Mouse (Mus musculus): ENCODE results near the gene 4930523C07Rik. TPM values are rescaled to one million over a fixed set of nuclear protein-coding genes. Genes with fewer than 3 reads are reported as not detected.

Gene 4930523C07Rik
- total RNA-seq (2017), result 23.5 and 34.6 TPM in 2 replicates

DNA sequence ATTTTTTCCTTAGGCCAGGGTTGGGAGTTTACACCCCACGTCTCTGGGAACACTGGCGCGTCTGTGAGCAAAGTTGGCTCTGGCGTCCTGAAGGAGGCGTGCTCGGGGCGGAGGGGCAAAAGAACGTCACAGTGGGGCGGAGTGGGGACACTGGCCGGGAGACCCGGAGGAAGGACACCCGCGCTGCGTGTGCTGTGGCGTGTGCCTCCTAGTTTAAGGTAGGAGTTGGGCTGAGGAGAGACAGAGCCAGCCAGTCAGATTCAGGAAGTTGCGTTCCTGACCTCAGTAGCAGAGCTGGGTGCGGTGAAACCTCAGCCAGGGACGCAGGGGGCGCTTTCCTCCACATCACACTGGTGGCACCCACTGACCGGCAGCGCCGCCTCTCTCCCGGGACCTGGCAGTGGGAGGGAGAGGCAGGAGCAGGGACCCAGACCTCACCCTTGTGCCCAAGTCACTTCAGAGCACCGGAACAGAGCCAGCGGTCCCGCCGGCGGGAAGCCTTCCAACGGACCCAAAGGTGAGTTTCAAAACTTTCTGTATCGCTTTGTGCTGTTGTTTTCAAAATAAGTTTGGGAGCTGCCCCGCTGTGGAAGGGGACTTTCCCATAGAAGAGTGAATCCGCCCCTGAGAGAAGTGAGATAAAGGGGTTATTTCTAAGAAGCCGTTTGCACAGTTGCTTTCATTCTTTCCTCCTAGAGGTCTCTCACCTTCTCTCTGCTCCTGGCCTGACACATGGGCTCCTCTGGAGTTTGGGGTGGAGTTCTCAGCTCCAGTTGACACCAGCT lies at the start of gene 4930523C07Rik:
TSS of gene 4930523C07Rik (plus strand) at position 146 of the 785 bp plus-strand sequence.
- peak; percentile 91 to 93 for ATAC-seq (replicated peaks in 1 of 2; ENCODE audit: insufficient read depth in 1 of 2, low FRiP score in 2 of 2, low TSS enrichment in 1 of 2, low read depth in 1 of 2, poor library complexity in 2 of 2, severe bottlenecking in 2 of 2)

GRCm38 (mm10) chr1:159997329-159997728 lies 46.9 kb upstream of the 4930523C07Rik start:
- no peak for ATAC-seq (replicated peaks in 1 of 2; ENCODE audit: insufficient read depth in 1 of 2, low FRiP score in 2 of 2, low TSS enrichment in 1 of 2, low read depth in 1 of 2, poor library complexity in 2 of 2, severe bottlenecking in 2 of 2)

DNA sequence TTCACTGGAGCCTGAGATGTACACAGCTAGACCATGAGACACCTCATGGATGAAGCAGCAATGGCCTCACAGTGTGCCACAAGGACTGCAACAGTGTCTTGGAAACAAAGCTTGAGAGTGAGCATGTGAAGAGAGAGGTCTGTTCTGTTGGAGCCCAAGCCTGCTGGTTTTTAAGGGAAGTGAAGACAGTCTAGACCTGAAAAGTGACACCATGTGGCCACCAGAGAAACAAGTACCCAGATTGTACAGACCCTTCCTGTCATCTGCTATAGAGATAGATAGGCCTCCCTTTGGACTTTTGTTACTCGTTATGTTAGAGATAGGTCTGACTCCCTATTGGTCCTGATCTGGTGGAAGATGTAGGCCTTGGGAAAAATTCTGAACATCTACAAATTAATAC lies 45.8 kb upstream of the 4930523C07Rik start:
- peak in 1 of 2 experiments; percentile 32; a peak in 1 of 4 replicates for ATAC-seq (replicated peaks in 1 of 2; ENCODE audit: insufficient read depth in 1 of 2, low FRiP score in 2 of 2, low TSS enrichment in 1 of 2, low read depth in 1 of 2, poor library complexity in 2 of 2, severe bottlenecking in 2 of 2)

DNA sequence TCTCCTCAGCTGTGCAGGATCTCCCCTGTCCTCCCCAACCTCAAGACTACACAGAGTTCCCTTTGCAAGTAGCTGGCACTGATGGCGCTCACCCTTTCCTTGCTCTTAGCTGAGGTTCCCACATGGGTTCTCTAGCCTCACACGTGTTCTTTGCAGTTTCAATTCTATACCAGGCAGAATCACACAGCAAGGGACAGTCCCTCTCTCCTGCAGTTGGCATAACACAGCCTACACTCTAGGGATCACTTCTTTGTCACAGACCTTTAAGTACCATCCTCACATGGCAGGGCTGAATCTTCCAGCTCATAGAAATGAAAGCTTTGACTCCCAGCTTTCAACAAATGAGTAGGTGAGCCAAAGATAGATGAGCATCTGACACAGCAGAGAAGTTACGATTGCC lies 45.0 kb upstream of the 4930523C07Rik start:
- ATAC-seq (replicated peaks in 1 of 2; ENCODE audit: insufficient read depth in 1 of 2, low FRiP score in 2 of 2, low TSS enrichment in 1 of 2, low read depth in 1 of 2, poor library complexity in 2 of 2, severe bottlenecking in 2 of 2), result no peak

GRCm38 (mm10) chr1:160005319-160005718 lies 38.9 kb upstream of the 4930523C07Rik start:
- no peak for ATAC-seq (replicated peaks in 1 of 2; ENCODE audit: insufficient read depth in 1 of 2, low FRiP score in 2 of 2, low TSS enrichment in 1 of 2, low read depth in 1 of 2, poor library complexity in 2 of 2, severe bottlenecking in 2 of 2)

GRCm38 (mm10) chr1:160006919-160007588 lies 37.1 kb upstream of the 4930523C07Rik start:
- no peak for ATAC-seq (replicated peaks in 1 of 2; ENCODE audit: insufficient read depth in 1 of 2, low FRiP score in 2 of 2, low TSS enrichment in 1 of 2, low read depth in 1 of 2, poor library complexity in 2 of 2, severe bottlenecking in 2 of 2)

DNA sequence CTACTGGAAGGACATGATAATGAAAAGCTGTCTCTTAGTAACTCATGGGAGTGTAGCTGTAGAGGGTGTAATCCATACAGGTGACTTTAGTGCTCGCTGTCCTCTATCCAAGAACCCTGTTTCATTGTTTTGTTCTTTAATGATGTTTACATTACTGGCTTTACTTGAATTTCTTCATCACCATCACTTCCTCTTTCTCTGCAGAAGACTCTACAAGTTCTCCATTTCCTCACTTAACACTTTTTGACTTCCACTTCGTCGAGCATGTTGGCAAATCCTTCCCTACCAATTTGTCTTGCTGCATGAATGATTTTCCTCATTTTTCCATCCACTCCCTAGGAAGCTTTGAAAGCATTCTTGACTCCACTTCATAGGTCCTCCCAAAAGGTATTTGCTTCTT lies 31.1 kb upstream of the 4930523C07Rik start:
- peak; percentile 53 to 89; a peak in 3 of 4 replicates for ATAC-seq (replicated peaks in 1 of 2; ENCODE audit: insufficient read depth in 1 of 2, low FRiP score in 2 of 2, low TSS enrichment in 1 of 2, low read depth in 1 of 2, poor library complexity in 2 of 2, severe bottlenecking in 2 of 2)

GRCm38 (mm10) chr1:160024339-160024980 lies 19.7 kb upstream of the 4930523C07Rik start:
- ATAC-seq (replicated peaks in 1 of 2; ENCODE audit: insufficient read depth in 1 of 2, low FRiP score in 2 of 2, low TSS enrichment in 1 of 2, low read depth in 1 of 2, poor library complexity in 2 of 2, severe bottlenecking in 2 of 2), result peak; percentile 72 to 87; a peak in 3 of 4 replicates

GRCm38 (mm10) chr1:160025146-160025894 lies 18.9 kb upstream of the 4930523C07Rik start:
- no peak; a peak in 1 of 4 replicates for ATAC-seq (replicated peaks in 1 of 2; ENCODE audit: insufficient read depth in 1 of 2, low FRiP score in 2 of 2, low TSS enrichment in 1 of 2, low read depth in 1 of 2, poor library complexity in 2 of 2, severe bottlenecking in 2 of 2)

- no peak for ATAC-seq (replicated peaks in 1 of 2; ENCODE audit: insufficient read depth in 1 of 2, low FRiP score in 2 of 2, low TSS enrichment in 1 of 2, low read depth in 1 of 2, poor library complexity in 2 of 2, severe bottlenecking in 2 of 2)
Observed at GRCm38 (mm10) chr1:160025895-160026255, 18.3 kb upstream of the 4930523C07Rik start.

DNA sequence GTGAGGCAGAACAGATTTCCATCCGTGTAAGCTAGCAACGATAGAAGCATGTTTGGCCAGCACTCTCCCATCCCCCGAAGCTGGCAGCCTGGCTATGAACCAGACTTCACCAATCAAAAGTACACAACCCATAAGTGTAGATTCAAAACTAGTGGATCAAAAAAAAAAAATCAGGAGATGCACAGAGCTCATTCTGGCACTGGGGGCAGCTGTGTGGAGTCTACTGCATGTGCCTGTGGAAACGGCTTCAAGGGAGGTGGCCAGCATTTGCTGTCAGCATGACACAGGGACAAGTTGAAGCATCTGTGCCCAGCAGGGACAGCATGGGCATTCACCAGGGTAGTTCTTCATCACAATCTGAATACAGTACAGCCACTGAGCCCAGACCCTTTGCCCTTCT lies 16.2 kb upstream of the 4930523C07Rik start:
- ATAC-seq (replicated peaks in 1 of 2; ENCODE audit: insufficient read depth in 1 of 2, low FRiP score in 2 of 2, low TSS enrichment in 1 of 2, low read depth in 1 of 2, poor library complexity in 2 of 2, severe bottlenecking in 2 of 2), result no peak

GRCm38 (mm10) chr1:160033948-160034598 lies 10.1 kb upstream of the 4930523C07Rik start:
- peak in 1 of 2 experiments; percentile 67; a peak in 1 of 4 replicates for ATAC-seq (replicated peaks in 1 of 2; ENCODE audit: insufficient read depth in 1 of 2, low FRiP score in 2 of 2, low TSS enrichment in 1 of 2, low read depth in 1 of 2, poor library complexity in 2 of 2, severe bottlenecking in 2 of 2)

GRCm38 (mm10) chr1:160035561-160035960 lies 8.6 kb upstream of the 4930523C07Rik start:
- ATAC-seq (replicated peaks in 1 of 2; ENCODE audit: insufficient read depth in 1 of 2, low FRiP score in 2 of 2, low TSS enrichment in 1 of 2, low read depth in 1 of 2, poor library complexity in 2 of 2, severe bottlenecking in 2 of 2), result no peak

- ATAC-seq (replicated peaks in 1 of 2; ENCODE audit: insufficient read depth in 1 of 2, low FRiP score in 2 of 2, low TSS enrichment in 1 of 2, low read depth in 1 of 2, poor library complexity in 2 of 2, severe bottlenecking in 2 of 2), result peak; percentile 25 to 82; a peak in 2 of 4 replicates
Observed at GRCm38 (mm10) chr1:160036996-160037521, 7.1 kb upstream of the 4930523C07Rik start.

GRCm38 (mm10) chr1:160039951-160040645 lies 4.1 kb upstream of the 4930523C07Rik start:
- ATAC-seq (replicated peaks in 1 of 2; ENCODE audit: insufficient read depth in 1 of 2, low FRiP score in 2 of 2, low TSS enrichment in 1 of 2, low read depth in 1 of 2, poor library complexity in 2 of 2, severe bottlenecking in 2 of 2), result peak; percentile 19 to 20; a peak in 1 of 4 replicates

- no peak for ATAC-seq (replicated peaks in 1 of 2; ENCODE audit: insufficient read depth in 1 of 2, low FRiP score in 2 of 2, low TSS enrichment in 1 of 2, low read depth in 1 of 2, poor library complexity in 2 of 2, severe bottlenecking in 2 of 2)
Observed at GRCm38 (mm10) chr1:160041264-160041775, 2.9 kb upstream of the 4930523C07Rik start.
